Mouse (Mus musculus): ENCODE measurements around the gene Kansl1l.

- TF ChIP-seq POLR2A (IDR thresholded peaks at IDR 0.05; ENCODE audit: low read depth, low read length) = no peak
- no peak for TF ChIP-seq CTCF (conservative IDR thresholded peaks at IDR 0.05; ENCODE audit: insufficient read depth, insufficient read length, low read depth, low read length)
Observed at GRCm38 (mm10) chr1:66804710-66805109, 12.7 kb downstream of the Kansl1l start.

Measured in kidney, adult 2 months (tissue).